Mouse (Mus musculus): Measurements from ENCODE around the gene Pate2.
"Not testable (repeated sequence)": the region's sequence is repeated elsewhere in the genome, so short reads cannot be mapped to it uniquely, and the experiment has no call there.

Pate2 gene

GRCm38 (mm10) chr9:35556494-35557102, 13.5 kb upstream of the Pate2 start:
- no peak for DNase-seq (ENCODE audit: extremely low read depth, low read depth, low spot score)

GRCm38 (mm10) chr9:35558257-35559008, 11.7 kb upstream of the Pate2 start, which contains the start of the genes Ddx25 and Pus3:
Ddx25 (minus strand) TSS chr9:35558528.
Pus3 (plus strand) TSS chr9:35558595.
- no peak for DNase-seq (ENCODE audit: extremely low read depth, low read depth, low spot score)

DNA sequence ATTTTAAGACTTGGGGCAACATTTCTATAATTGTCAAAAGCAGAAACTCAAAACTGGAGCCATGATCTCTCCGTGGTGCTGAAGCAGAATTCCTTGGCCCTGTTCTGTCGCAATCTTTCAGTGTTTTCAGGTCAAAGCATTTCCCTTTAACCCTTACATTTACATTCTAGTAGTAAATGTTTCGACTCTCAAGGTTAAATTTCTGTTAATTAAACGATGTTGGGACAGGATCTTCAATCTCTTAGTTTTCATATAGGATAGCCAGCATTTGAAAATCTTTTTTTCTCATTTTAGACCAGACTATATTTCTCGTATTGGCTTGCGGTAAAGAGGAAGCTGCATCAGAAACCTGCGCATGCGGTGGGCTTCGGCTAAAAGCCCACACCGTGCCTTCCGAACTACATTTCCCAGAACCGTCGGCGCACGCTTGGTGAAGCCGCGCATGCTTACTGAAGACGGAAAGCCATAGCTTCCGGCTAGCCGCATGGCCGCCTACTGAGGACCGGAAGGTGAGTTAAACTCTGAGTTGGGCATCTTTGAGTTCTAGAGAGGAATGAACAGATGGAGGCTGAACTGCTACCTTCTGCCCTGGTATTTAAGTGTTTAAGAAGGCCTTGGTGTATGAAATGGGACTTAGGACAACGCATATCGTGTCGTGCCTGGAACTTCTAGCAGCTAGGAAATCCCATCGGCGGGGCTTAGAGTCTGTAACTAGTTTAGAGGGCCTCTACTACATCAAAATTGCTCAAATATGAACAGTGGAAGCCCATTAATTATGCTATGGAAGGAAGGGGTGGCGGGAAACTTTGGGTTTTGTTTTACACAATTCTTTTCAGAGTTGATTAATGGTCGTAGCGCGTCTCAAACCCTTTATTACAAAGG, 10.8 kb upstream of the Pate2 start:
- no peak for DNase-seq (ENCODE audit: extremely low read depth, low read depth, low spot score)

GRCm38 (mm10) chr9:35561076-35561475, 9.0 kb upstream of the Pate2 start:
- DNase-seq (ENCODE audit: extremely low read depth, low read depth, low spot score) = no peak

DNA sequence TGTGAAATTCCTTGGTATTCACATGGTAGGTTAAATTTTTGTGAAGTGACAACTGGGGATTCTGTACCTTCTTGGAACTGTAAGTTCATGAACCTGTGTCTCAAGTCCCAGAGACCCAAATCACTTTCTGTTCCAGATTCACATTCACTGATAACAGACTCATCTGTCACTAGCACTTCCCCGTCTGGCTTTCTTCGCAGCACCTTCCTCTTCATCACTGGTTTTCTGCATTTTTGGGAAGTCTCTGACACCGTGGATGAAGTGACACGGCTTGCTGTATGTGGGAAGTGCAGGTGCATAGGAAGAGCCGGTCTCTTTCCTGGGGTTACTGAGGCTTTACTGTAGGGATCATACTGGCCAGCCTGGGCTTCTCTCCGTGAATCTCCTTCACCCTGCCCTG, 8.5 kb upstream of the Pate2 start:
- DNase-seq (ENCODE audit: extremely low read depth, low read depth, low spot score) = no peak

- no peak for DNase-seq (ENCODE audit: extremely low read depth, low read depth, low spot score)
Measured at GRCm38 (mm10) chr9:35564536-35565240, 5.4 kb upstream of the Pate2 start.

DNA sequence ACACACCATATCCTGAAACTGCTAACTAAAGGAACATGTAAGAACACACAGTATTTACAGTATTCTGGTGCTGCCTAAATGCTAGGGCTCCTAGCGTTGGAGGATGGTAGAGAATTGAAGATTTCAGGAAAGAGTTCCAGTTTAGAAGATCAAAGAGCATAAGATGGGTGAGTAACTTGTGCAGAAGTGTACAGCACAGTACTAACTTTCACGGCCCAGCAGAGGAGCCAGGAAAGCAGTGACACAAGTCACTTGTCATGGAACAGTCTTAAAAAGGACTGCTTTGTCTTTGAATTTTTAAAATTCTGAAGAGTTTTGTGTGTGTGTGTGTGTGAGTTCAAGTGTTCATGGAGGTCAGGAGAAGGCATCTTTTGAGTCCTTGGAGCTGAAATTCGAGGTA, 2.1 kb upstream of the Pate2 start:
- no peak for DNase-seq (ENCODE audit: extremely low read depth, low read depth, low spot score)

GRCm38 (mm10) chr9:35570663-35571062, 579 bp downstream of the Pate2 start:
- no peak for DNase-seq (ENCODE audit: extremely low read depth, low read depth, low spot score)

- no peak for DNase-seq (ENCODE audit: extremely low read depth, low read depth, low spot score)
Measured at GRCm38 (mm10) chr9:35574416-35574815, 4.3 kb downstream of the Pate2 start.

DNA sequence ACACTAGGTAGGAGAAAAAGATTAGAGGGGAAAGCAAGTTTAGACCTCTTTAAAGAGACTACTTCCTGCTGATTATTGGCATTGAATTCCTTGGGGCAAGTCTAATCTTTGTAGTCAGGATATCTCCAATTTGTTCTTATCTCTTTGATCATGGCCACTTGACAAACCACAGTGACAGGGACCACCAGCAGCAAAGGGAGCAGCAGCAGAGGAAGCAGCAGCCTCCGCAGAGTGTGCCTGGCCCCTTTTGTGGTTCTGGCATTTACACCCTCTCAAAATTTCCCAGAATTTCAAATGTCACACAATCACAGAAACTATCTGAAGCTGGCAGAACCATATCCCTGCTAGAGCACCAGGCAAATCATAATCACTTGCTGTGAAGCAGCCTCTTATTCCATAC, 17.6 kb downstream of the Pate2 start:
- no peak for DNase-seq (ENCODE audit: extremely low read depth, low read depth, low spot score)

DNA sequence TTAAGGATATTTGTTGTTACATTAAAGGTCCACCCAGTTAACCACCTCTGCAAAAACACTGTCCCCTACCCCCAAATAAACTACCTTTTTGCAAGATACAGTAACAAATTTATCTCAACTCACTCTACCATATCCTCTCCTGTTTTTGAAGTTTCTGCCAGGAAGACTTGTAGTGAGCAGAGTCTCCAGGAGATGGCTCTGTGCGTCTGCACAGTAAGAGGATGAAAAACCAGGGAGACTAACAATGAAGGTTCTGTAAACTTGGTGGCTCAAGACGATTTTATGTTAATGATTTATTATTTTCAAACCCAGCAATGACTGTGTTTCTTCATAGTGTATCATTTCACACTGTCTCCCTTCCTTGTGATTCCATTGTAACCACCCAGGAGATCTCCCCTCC, 22.8 kb downstream of the Pate2 start:
- no peak for DNase-seq (ENCODE audit: extremely low read depth, low read depth, low spot score)

DNA sequence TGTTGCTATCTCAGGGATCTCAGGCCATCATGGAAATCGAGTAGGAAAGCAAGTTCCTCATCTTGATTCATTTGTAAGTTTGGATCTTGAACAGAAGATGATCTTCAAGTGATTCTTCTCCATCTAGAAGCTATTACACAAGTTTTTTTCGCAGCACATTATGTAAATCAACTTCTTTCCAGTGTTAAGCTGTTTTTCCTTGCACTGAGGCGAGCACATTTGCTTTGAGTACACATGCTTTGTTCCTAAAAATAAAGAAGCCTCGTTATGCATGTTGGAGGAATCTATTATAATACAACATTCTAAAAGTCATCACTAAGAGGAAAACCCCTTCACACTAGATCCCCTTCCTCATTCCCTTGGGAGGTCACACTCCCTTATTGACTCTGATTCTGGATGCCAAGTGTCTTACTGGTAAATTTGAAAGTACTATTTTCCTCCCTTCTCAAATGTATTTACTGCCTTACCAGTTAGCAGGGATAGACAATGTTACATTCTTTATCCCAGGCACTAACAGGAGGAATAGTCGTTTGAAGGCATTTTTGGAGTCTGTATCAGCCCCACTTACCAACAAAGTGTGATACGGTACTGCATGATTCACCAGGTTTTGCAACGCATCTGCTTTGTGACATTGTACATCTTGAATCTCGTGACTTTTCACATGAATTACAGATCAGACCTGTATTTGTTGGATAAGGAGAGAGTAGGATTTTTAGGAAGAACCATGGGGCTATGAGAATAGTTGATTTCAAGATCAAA, 37.7 kb downstream of the Pate2 start:
- no peak for DNase-seq (ENCODE audit: extremely low read depth, low read depth, low spot score)

DNA sequence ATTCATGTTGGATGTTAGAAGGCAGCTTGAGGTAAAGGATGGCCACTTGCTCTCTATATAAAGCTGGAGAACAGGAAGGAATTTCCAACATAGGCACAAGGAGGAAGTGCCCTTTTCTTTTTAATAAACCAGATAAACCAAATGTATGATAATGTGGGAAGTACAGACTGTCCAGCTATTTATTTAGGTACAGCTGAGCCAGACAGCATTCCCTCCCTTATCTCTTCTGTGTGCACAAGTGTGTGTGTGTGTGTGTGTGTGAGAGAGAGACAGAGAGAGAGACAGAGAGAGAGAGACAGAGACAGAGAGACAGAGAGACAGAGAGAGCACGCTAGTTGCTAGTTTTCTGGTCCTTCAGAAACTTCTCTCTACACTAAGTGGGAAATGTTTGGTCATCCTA, 41.8 kb downstream of the Pate2 start, which contains the start of gene Pate4:
Gene Pate4 (minus strand): TSS at position 101 of the 400 bp plus-strand sequence.
- DNase-seq (ENCODE audit: extremely low read depth, low read depth, low spot score) = no peak

DNA sequence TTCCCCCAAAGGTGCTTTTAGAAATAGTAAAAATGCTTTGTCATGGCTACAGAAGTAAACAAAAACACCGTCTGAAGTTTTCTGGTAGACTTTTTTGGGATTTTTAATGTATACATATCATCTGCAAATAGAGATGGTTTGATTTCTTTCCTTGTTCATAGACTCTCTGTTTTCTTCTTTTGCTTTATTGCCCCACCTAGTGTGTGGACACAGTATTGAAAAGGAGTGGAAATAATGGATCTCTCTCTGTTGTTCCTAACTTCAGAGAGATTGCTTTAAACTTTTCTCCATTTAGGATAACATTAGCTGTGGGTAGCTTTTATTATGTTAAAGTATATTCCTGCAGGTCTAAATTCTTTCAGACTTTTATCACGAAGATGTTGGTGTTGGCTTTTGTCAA, 43.9 kb downstream of the Pate2 start:
- DNase-seq (ENCODE audit: extremely low read depth, low read depth, low spot score) = no peak

DNA sequence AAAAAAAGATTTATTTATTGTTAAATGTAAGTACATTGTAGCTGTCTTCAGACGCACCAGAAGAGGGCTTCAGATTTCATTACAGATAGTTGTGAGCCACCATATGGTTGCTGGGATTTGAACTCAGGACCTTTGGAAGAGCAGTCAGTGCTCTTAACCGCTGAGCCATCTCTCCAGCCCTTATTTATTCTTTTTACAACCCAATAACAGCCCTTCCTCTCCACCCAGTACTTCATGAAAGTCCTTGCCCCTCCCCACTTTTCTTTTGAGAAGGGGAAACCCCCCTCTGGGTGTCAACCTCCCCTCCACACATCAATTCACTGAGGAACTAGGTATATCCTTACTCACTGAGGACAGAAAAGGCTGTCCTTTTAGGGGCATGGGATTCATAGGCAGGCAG, 46.7 kb downstream of the Pate2 start:
- not testable (repeated sequence) for DNase-seq (ENCODE audit: extremely low read depth, low read depth, low spot score)

GRCm38 (mm10) chr9:35632981-35633380, 62.9 kb downstream of the Pate2 start:
- DNase-seq (ENCODE audit: extremely low read depth, low read depth, low spot score) = no peak

GRCm38 (mm10) chr9:35648102-35648501, 78.0 kb downstream of the Pate2 start, which contains the start of gene Pate3:
Pate3 (minus strand) TSS chr9:35648202.
- DNase-seq (ENCODE audit: extremely low read depth, low read depth, low spot score) = no peak

- DNase-seq (ENCODE audit: extremely low read depth, low read depth, low spot score) = no peak
Measured at GRCm38 (mm10) chr9:35673557-35673956, 103.5 kb downstream of the Pate2 start.

DNA sequence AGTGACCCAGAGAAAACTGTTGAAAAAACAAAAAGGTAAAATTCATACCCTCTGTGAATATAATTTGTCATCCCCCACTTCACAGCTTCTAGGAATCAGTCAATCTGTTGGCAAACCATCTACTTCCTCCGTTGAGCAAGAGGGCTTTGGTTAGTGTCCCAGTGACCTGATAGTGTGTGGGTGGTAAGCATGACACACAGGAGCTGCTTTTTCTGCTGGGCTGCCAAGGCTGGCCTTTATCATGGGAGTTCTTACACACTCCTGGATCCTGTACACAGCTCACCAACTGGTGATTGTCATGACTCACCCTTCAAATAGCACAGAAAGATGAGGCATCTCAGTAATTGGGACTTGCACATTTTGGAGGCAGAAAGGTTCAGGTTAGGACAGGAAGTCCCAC, 116.9 kb downstream of the Pate2 start, which contains the start of gene Pate1:
Gene Pate1 (minus strand): TSS at position 378 of the 400 bp plus-strand sequence.
- DNase-seq (ENCODE audit: extremely low read depth, low read depth, low spot score) = peak; percentile 45

GRCm38 (mm10) chr9:35691924-35692323, 121.8 kb downstream of the Pate2 start:
- DNase-seq (ENCODE audit: extremely low read depth, low read depth, low spot score) = no peak

Data from fat pad, adult 2 months (tissue).